ENCODE assay signal across 11 mouse cellular contexts in the genomic region with DNA sequence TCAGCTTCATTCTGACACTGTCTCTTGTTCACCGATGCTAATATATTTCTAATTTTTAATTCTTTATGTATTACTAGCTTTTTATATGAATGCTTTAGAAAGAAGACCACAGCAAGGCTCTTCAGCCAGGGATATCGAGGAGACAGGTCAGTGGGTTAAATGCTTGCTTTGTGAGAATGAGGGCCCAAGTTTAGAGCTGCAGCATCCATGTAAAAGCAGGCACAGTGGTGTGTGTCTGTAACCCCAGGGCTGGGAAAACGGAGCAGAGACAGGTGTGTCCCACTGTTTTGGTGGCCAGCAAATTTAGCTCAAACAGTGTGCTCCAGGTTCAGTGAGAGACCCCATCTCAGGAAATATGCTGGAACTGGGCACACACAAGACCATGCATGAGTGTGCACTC. TPM values are rescaled to one million over a fixed set of nuclear protein-coding genes. Genes with fewer than 3 reads are reported as not detected.
"Had no signal": no experiment of that assay in that cellular context is flagged by ENCODE, and none has a peak within 500 bp of the region (broad histone marks: within the 10 kb centered on the region; RNA-seq: fewer than 3 reads in every experiment).

No protein-coding gene starts in this region.

RNA-seq across cellular contexts. Expression of gene Sytl3, which starts 11.4 kb away (rescaled TPM):
- polyA plus RNA-seq: limb, embryonic 10.5 days; limb, embryonic 11.5 days; limb, embryonic 12.5 days; limb, embryonic 13.5 days; liver, adult 2 months; liver, embryonic 11.5 days; liver, embryonic 12.5 days; midbrain, embryonic 11.5 days; midbrain, embryonic 12.5 days; myocyte; neural tube, embryonic 11.5 days had no signal
